Mouse (Mus musculus) embryonic facial prominence, embryonic 13.5 days (tissue): ENCODE measurements around the gene Trim8. TPM values are rescaled to one million over a fixed set of nuclear protein-coding genes. Genes with fewer than 3 reads are reported as not detected.

ENCODE experiments used
- ATAC-seq: fragments of 200-750 bp; cut with Nextera tagmentation; 2 replicates; pipeline ENCODE4 v1.8.0; 2017; ENCODE audit warnings: low read depth; ENCODE audit not compliant: insufficient number of reproducible peaks, insufficient read depth, low FRiP score, low TSS enrichment
- H3K27ac ChIP-seq: fragments of 300-500 bp; sonication (generic); 2 replicates; pipeline ENCODE4 v1.5.1; 2015; ENCODE audit warnings: moderate library complexity, mild to moderate bottlenecking, inconsistent platforms
- H3K27me3 ChIP-seq: fragments of 300-500 bp; sonication (generic); 2 replicates; pipeline ENCODE4 v1.6.1; 2015; ENCODE audit warnings: mild to moderate bottlenecking, inconsistent platforms
- H3K36me3 ChIP-seq: fragments of 300-500 bp; sonication (generic); 2 replicates; pipeline ENCODE4 v1.6.1; 2015; ENCODE audit warnings: mild to moderate bottlenecking, inconsistent platforms
- H3K4me1 ChIP-seq: fragments of 300-500 bp; sonication (generic); 2 replicates; pipeline ENCODE4 v1.6.1; 2015; ENCODE audit warnings: inconsistent platforms
- H3K4me2 ChIP-seq: fragments of 300-500 bp; sonication (generic); 2 replicates; pipeline ENCODE4 v1.6.1; 2015; ENCODE audit warnings: moderate library complexity, mild to moderate bottlenecking, inconsistent platforms
- H3K4me3 ChIP-seq: fragments of 300-500 bp; sonication (generic); 2 replicates; pipeline ENCODE4 v1.5.1; 2015; ENCODE audit warnings: mild to moderate bottlenecking, inconsistent platforms
- H3K9ac ChIP-seq: fragments of 300-500 bp; sonication (generic); 2 replicates; pipeline ENCODE4 v1.6.1; 2015; ENCODE audit warnings: mild to moderate bottlenecking, inconsistent platforms
- H3K9me3 ChIP-seq: fragments of 300-500 bp; sonication (generic); 2 replicates; pipeline ENCODE4 v1.6.1; 2016; ENCODE audit warnings: inconsistent platforms
- WGBS: fragments of 180-500 bp; shearing (Covaris S2); methylation state at CpG from one replicate; pipeline ENCODE4 v1.1.7; 2015; ENCODE audit warnings: mixed read lengths; 5-methylcytosine and 5-hydroxymethylcytosine counted together
- polyA plus RNA-seq: library from polyadenylated mRNA; unstranded; fragments of >200 nt; fragmentation: Nextera tagmentation; extraction: Ambion mirVana; gene quantifications from 2 replicates; pipeline ENCODE4 v1.2.1, GENCODE M21; 2015

Trim8 gene
- polyA plus RNA-seq, 1 experiment from 2014 or later, result 17.6 TPM

DNA sequence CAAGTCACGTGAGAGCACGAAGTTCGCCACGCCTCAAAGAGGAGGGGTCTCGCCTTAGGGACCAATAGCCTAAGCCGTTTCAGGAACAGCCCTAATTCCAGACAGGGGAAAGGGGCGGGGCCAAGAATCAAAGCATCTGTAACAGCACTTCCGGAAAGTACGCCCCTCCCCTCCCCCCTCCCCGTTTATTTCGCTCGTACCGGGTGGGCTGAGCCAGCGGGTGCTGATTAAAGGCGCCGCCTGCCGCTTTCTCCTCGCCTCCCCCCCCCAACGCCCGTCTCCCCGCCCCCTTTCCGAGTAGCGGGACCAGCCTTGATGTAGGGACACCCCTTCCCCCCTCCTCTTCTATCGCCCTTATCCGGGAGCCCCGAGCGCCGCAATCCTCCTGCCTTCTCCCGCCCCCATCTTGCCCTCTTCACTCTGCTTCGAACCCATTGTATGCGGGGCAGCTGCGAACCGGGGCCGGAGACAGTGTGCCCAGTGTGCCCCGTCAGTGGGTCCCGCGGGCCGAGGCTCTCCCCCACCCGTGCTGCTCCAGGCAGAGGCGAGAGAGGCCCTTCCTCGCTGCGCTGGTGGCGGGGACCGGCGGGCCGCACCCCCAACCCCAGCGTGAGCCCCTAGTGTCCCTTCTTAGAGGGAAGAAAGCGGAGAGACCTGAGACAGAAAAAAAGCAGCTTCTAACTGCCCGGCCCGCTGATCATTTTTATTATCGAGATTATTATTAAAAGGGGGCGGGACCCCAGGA lies 1.5 kb upstream of the Trim8 start:
- peak; percentile 80 for ATAC-seq
- H3K4me3 ChIP-seq, result peak overlapping the region; percentile 89
- peak overlapping the region; percentile 95 for H3K9ac ChIP-seq
- 0 out of 2 replicates have a peak, but pooled peaks cover 3% of the 10 kb centered on the region for H3K36me3 ChIP-seq
- peak overlapping the region; percentile 99 for H3K27ac ChIP-seq
- peak overlapping the region; percentile 98 for H3K4me2 ChIP-seq
- H3K27me3 ChIP-seq, result no peaks in the 10 kb centered on the region
- WGBS, result under 1% methylated on average over 49 of the region's 52 CpGs
- no peaks in the 10 kb centered on the region for H3K9me3 ChIP-seq
- peaks cover 23% of the 10 kb centered on the region for H3K4me1 ChIP-seq

DNA sequence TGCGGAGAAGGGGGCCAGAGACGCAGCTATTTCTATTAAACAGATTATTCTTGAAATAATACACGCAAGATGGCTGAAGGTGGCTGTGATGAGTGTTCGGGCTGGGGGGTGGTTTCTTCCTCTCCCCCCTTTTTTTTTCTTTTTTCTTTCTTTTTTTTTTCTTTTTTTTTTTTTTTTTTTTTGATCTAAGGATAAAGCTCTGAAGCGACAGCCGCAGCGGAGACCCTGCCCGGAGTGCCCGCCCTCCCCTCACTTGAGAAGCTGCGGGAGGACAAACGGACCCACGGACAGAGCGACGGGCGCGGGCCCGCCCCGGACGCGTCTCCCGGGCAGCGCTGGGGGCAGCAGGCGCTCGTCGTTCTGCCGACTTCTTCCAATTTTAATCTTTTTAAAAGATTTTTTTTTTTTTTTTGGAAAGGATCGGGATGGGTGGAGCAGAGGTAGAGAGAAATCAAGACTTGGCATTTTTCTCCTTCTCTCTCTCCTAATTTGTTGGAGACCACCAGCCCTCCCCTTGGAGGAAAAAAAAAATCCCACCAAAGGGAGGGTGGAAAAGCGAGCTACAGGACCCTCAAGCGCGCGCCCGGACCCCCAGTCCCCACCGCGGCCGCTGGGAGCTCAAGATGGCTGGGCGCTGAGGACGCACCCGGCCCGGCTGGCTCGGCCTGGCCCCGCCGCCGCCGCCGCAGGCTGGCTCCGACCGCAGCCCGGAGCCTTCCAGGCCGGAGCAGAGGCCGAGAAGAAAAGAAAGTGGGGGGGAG lies 741 bp upstream of the Trim8 start:
- WGBS, result under 1% methylated on average over 41 of the region's 50 CpGs
- no peaks in the 10 kb centered on the region for H3K9me3 ChIP-seq
- peaks cover 9% of the 10 kb centered on the region for H3K36me3 ChIP-seq
- H3K27me3 ChIP-seq, result no peaks in the 10 kb centered on the region
- peak overlapping the region; percentile 89 for H3K4me3 ChIP-seq
- ATAC-seq, result no peak
- peak overlapping the region; percentile 99 for H3K27ac ChIP-seq
- peaks cover 31% of the 10 kb centered on the region for H3K4me1 ChIP-seq
- peak overlapping the region; percentile 98 for H3K4me2 ChIP-seq
- H3K9ac ChIP-seq, result peak overlapping the region; percentile 95

DNA sequence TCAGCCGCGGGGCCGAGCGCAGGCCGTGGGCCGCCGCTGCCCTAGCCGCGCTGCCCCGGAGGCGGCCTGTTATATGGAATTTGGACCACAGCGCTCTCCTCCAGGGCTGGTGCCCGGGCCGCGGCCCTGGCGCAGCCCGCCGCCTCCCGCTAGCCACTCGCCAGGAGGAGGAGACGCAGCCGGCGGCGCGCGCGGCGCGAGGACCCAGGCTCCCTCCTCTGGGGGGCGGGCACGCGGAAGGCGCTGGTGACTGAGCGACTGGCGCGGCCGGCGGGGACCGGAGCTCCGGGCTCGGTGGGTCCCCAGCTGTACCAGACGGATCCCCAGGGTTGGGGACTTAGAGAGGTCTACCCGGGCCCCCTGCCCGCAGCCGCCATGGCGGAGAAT lies 560 bp downstream of the Trim8 start:
- peak overlapping the region; percentile 98 for H3K4me2 ChIP-seq
- no peaks in the 10 kb centered on the region for H3K27me3 ChIP-seq
- H3K4me1 ChIP-seq, result peaks cover 44% of the 10 kb centered on the region
- H3K27ac ChIP-seq, result peak overlapping the region; percentile 99
- WGBS, result under 1% methylated on average over 43 of the region's 46 CpGs
- peak overlapping the region; percentile 89 for H3K4me3 ChIP-seq
- no peaks in the 10 kb centered on the region for H3K9me3 ChIP-seq
- H3K9ac ChIP-seq, result peak overlapping the region; percentile 95
- no peak for ATAC-seq
- H3K36me3 ChIP-seq, result peaks cover 22% of the 10 kb centered on the region

- Histone ChIP-seq H3K9me3 (no peaks in the 10 kb centered on the region), H3K27ac (peak overlapping the region; percentile 99), H3K9ac (peak overlapping the region; percentile 95), H3K4me2 (peak overlapping the region; percentile 98), H3K27me3 (no peaks in the 10 kb centered on the region), H3K36me3 (peaks cover 28% of the 10 kb centered on the region), H3K4me3 (peak overlapping the region; percentile 89), H3K4me1 (peaks cover 49% of the 10 kb centered on the region)
- no peak for ATAC-seq
- under 1% methylated on average over 53 of the region's 53 CpGs for WGBS
Observed at GRCm38 (mm10) chr19:46502471-46503166, 1.1 kb downstream of the Trim8 start.

DNA sequence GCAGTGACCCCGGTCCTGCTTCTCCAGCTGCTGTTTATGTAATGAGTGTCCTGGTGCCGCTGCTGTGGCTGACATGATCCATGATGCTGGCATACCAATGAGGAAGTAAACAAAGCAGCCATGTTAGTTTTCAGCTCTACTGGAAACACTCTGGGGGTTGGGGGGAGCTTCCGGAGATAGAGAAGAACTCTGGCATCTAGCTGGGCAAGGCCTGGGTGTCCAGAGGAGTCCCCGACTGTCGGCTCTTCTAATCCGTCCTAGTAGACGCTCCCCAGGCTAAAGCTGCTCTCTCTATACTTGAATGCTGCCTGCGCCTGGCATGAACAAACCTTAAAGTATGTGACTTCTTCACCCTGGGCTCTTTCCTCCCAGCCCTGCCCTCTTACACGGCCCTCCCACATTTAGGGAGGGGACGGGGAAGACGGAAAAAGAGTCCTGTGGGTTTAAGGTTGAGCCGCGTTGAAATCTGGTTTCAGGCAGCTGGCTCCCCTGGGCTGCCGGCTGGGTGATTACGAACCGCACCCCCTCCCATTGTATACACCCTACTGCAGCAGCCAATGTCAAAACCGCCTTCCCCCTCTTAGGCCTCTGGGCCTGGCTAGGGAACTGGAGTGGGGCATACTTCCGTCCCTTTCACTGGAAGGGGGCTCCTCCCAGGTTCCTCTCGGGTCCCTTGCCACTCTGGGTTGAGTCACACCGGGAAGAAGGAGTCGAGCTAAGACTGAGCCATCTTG lies 2.0 kb downstream of the Trim8 start:
- Histone ChIP-seq H3K27ac (peak overlapping the region; percentile 99), H3K9me3 (no peaks in the 10 kb centered on the region), H3K36me3 (peaks cover 37% of the 10 kb centered on the region), H3K27me3 (no peaks in the 10 kb centered on the region), H3K9ac (peak overlapping the region; percentile 95), H3K4me3 (peak overlapping the region; percentile 89), H3K4me1 (peaks cover 58% of the 10 kb centered on the region), H3K4me2 (peak overlapping the region; percentile 98)
- under 1% methylated on average over 21 of the region's 21 CpGs for WGBS
- ATAC-seq, result peak; percentile 65

GRCm38 (mm10) chr19:46504085-46504552 lies 2.6 kb downstream of the Trim8 start:
- no peaks in the 10 kb centered on the region for H3K27me3 ChIP-seq
- ATAC-seq, result peak; percentile 7; the same call in 1 of the 2 replicates
- H3K4me1 ChIP-seq, result peaks cover 62% of the 10 kb centered on the region
- H3K4me3 ChIP-seq, result peak overlapping the region; percentile 89
- peak overlapping the region; percentile 98 for H3K4me2 ChIP-seq
- peak overlapping the region; percentile 99 for H3K27ac ChIP-seq
- H3K9ac ChIP-seq, result peak overlapping the region; percentile 95
- peaks cover 43% of the 10 kb centered on the region for H3K36me3 ChIP-seq
- 4% methylated on average over 4 of the region's 4 CpGs for WGBS
- no peaks in the 10 kb centered on the region for H3K9me3 ChIP-seq

DNA sequence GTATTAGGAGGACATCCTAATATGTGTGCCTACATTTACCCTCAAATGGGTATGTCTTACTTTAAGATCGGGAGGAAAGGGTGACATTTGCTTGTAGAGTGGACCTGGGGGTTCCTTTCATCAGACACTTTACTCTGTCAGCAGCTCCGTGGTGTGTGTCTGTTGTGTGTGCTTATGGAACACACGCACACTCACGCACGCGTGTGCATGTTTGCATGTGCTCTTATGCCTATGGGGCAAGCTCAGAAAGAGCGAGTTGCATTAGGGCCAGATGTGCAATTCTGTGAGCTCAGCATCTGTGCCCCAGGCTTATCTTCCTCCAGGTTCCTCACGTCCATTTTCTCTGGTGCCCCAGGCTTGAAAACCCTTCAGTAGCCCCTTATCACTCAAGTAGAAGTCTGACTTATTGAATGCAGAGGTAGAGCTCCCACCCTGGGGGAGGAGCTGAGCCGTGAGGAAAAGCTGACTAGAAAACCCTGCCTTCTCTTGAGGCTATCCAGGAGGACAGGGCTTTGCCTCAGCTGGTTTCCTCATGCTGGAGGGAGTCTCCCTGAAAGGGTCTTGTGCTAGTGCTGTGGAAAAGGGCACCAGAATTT lies 3.4 kb downstream of the Trim8 start:
- peak overlapping the region; percentile 99 for H3K27ac ChIP-seq

GRCm38 (mm10) chr19:46505646-46506371 lies 4.3 kb downstream of the Trim8 start:
- Histone ChIP-seq H3K4me1 (peaks cover 76% of the 10 kb centered on the region), H3K9me3 (no peaks in the 10 kb centered on the region), H3K27ac (no peak overlapping the region), H3K27me3 (no peaks in the 10 kb centered on the region), H3K4me3 (peak overlapping the region; percentile 6; the same call in 1 of the 2 replicates), H3K4me2 (peak overlapping the region; percentile 98), H3K9ac (peak overlapping the region; percentile 61), H3K36me3 (peaks cover 60% of the 10 kb centered on the region)
- 80% methylated on average over 8 of the region's 8 CpGs for WGBS
- ATAC-seq, result no peak

More for the DNA sequence above, 3.4 kb downstream of the Trim8 start:
- ATAC-seq, result no peak
- peaks cover 69% of the 10 kb centered on the region for H3K4me1 ChIP-seq
- WGBS, result 45% methylated on average over 9 of the region's 9 CpGs
- H3K4me2 ChIP-seq, result peak overlapping the region; percentile 98
- peaks cover 51% of the 10 kb centered on the region for H3K36me3 ChIP-seq
- no peaks in the 10 kb centered on the region for H3K27me3 ChIP-seq
- no peaks in the 10 kb centered on the region for H3K9me3 ChIP-seq
- peak overlapping the region; percentile 89 for H3K4me3 ChIP-seq
- H3K9ac ChIP-seq, result peak overlapping the region; percentile 95

- H3K27me3 ChIP-seq, result no peaks in the 10 kb centered on the region
- H3K27ac ChIP-seq, result no peak overlapping the region
- peaks cover 65% of the 10 kb centered on the region for H3K36me3 ChIP-seq
- H3K9me3 ChIP-seq, result no peaks in the 10 kb centered on the region
- peak overlapping the region; percentile 61 for H3K9ac ChIP-seq
- ATAC-seq, result no peak
- H3K4me3 ChIP-seq, result peak overlapping the region; percentile 6; the same call in 1 of the 2 replicates
- 61% methylated on average over 3 of the region's 3 CpGs for WGBS
- peak overlapping the region; percentile 98 for H3K4me2 ChIP-seq
- H3K4me1 ChIP-seq, result peaks cover 77% of the 10 kb centered on the region
Observed at GRCm38 (mm10) chr19:46506372-46506717, 4.8 kb downstream of the Trim8 start.

- no peaks in the 10 kb centered on the region for H3K9me3 ChIP-seq
- H3K4me2 ChIP-seq, result peak overlapping the region; percentile 98
- peaks cover 73% of the 10 kb centered on the region for H3K36me3 ChIP-seq
- WGBS, result 46% methylated on average over 8 of the region's 8 CpGs
- peak overlapping the region; percentile 4; the same call in 1 of the 2 replicates for H3K4me3 ChIP-seq
- no peaks in the 10 kb centered on the region for H3K27me3 ChIP-seq
- H3K27ac ChIP-seq, result 0 out of 2 replicates have a peak overlapping the region, but pooled peaks have one; percentile 23
- peak overlapping the region; percentile 61 for H3K9ac ChIP-seq
- ATAC-seq, result no peak
- peaks cover 77% of the 10 kb centered on the region for H3K4me1 ChIP-seq
Observed at GRCm38 (mm10) chr19:46507181-46507581, 5.7 kb downstream of the Trim8 start.
